Mouse (Mus musculus): ENCODE measurements at regions not wholly inside any gene's neighbourhood (a gene's known extent, or its start where the extent isn't known, plus 50 kb on each side); places are given as distances from the start of the nearest gene placed in this dataset.
"Not testable (repeated sequence)": the region's sequence is repeated elsewhere in the genome, so short reads cannot be mapped to it uniquely, and the experiment has no call there.

DNA sequence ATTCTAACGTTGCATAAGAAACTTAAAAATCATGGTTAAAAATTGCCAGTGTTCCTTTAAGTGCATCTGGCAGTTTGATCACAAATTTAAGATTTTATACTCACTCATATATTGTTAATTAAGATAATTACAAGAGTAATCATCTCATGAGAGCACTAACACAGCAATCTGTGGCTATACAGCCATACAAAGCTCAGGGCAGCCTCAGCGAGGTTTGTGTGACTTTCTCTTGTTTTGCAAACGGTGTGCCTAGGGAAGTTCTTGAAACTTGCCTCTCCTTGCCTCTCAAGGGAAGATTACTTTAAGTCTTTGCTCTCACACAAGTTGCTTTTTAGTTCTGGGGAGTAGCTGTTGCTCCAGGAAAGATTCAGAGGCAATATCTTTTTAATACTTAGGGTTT, 58.1 kb upstream of the Slc1a4 start:
- no peak for DNase-seq (ENCODE audit: low read depth, low spot score)

DNA sequence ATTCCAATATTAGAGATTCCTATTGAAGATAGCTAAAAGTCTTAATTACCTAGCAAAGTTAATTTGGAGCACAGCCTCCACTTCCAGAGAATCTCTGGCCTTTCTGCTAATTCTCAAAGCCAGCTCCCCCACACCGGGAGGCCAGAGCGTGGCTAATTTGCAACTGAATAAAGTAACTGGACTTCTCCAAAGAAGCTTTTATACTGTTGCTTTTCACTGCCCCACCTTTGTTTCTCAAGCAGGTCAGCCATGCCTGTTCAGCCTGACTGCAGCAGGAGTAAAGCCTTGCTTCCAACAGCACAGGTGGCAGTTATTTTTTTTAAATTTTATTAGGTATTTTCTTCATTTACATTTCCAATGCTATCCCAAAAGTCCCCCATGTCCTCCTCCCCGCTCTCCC, 60.8 kb upstream of the Slc1a4 start:
- DNase-seq (ENCODE audit: low read depth, low spot score): not testable (repeated sequence)

DNA sequence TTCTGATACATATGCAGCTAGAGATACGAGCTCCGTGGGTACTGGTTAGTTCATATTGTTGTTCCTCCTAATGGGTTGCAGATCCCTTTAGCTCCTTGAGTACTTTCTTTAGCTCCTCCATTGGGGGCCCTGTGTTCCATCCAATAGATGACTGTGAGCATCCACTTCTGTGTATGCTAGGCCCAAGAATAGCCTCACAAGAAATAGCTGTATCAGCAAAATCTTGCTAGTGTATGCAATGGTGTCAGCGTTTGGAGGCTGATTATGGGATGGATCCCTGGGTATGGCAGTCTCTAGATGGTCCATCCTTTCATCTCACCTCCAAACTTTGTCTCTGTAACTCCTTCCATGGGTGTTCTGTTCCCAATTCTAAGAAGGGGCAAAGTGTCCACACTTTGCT, 61.3 kb upstream of the Slc1a4 start:
- DNase-seq (ENCODE audit: low read depth, low spot score): not testable (repeated sequence)

DNA sequence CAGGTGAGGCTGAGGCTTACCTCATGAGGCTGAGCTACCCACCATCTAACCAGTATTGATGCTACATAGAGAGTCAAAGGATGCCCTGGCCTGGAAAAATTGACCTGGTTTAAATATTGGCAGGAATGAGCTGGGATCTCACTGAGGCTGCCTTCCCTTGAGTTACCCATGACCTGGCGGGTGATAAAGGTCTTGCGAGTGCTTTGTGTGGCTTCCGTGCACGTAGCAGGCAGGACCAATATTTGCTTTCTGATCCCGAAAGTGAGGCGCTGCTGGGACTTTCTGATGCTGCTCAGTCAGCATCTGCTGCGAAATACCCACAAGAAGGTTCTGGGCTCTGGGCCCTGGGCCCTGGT, 63.3 kb upstream of the Slc1a4 start:
- DNase-seq (ENCODE audit: low read depth, low spot score): no peak

DNA sequence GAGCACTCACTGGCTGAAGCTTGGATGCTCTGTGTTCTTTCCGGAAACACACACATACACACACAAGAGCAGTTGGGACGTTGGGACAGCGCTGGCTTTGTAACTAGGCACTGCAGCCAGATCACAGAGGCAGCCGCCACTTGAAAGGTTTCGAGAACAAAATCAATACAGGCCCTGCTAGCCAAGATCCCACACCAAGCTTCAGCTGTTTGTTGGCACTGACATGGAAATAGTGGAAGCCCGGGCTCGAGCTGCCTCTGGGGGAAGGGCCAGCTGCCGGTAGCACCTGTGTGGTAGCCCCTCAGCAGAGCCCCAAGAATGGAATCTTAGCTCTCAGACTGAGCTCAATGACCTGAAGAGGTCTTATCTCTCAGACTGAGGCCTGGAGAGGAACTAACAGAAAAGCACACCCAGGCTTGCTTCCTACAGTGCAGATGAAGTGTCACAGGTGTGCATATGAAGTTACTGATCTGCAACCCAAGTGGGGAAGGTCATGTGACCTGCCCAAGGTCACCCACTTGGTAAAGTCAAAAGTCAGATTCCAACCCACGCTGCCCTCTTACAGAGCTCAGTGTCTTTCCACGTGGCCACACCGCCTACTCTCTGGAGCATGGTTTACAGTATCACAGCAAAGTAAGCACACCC, 63.8 kb upstream of the Slc1a4 start:
- DNase-seq (ENCODE audit: low read depth, low spot score): no peak

DNA sequence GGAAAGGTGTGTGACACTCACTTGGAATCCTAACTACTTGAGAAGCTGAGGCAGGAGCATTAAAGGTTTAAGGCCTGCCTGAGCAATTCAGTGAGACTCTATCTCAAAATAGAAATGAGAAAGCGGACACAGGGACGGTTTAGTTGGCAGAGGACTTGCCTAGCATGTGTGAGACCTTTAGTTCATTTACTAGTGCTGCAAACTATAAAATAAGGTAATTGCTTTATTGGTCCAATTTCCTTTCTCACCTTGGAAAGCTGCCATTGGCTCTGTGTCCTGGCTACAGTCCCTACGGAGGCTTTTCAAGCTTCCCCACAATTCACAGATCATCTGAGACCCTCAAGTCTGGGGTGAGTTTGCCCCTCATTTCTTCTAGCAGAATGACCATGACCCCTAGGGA, 64.4 kb upstream of the Slc1a4 start:
- no peak for DNase-seq (ENCODE audit: low read depth, low spot score)

DNA sequence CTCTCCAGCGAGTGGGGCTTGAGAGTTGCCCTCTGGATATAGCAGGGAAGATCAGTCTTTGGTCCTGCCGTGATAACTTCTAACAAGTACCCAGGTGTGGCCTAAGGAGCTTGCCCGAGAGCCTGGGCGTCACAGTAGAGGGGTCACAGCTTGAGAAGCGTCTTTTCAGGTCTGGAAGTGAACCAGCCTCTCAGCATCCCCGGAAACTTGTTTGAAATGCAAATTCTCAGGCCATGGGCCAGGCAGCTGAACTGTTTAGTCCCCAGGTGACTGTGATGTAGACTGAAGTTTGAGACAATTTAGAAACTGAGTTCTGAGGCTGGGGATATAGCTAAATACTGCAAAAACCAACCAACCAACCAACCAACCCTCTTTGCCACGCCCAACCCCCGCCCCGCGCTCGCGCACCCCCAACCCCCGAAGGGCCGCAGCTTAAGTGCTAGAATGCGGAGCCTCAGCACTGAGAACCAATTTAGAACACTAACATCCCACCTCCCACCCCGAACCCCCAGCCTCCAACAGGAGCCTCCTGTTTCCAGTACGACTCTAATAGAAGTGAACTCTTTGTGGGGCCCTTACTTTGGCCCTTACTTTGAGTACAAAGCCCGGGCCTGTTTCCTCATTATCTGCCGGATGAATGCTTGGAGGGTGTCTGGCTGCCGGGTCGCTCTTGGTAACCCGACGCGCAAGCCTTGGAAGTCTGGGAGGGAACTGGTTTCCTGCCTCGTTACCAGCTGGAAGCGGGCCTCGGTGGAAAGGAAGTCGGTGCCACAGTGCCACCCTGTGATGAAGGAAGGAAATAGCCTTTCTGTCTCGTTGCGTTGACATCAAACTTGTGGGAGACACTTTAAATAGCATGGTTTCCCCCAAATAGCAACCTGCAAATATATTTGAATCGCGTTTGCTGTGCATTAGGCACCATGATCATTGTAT, 68.1 kb upstream of the Slc1a4 start:
- DNase-seq (ENCODE audit: low read depth, low spot score): peak; percentile 91

DNA sequence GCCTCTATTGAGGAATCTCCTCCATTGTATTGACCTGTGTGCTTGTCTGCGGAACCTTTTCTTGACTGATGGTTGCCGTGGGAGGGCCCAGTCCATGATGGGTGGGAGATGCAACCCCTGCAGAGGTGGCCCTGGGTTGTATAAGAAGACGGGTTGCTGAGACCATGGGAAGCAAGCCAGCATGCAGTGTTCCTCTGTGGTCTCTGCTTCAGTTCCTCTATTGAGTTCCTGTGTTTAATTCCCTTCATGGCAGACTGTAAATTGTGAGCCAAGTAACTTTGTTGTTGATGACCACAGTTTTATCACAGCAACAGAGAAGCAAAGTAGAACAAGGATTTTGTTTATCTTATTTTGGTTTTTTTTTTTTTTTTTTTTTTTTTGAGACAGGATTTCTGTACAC, 70.9 kb upstream of the Slc1a4 start:
- no peak for DNase-seq (ENCODE audit: low read depth, low spot score)

DNA sequence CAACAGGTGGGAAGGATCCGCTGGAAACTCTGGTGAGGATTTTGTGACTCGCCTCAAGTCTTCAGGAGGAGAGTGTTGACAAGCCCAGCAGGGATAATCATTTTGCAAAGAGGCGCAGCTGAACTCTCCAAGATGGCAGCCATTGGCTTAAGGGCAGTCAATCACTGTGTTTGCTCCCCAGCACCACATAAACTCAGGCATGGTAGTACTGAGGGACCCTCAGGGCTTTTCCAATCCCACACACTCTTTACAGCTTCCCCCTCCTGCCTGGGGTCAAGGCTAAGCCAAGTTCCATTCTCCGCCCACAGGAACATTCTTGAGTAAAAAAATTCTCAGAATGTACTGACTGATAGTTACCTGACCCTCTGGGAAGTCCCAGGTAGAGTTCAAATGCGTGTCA, 72.0 kb upstream of the Slc1a4 start:
- DNase-seq (ENCODE audit: low read depth, low spot score): no peak

DNA sequence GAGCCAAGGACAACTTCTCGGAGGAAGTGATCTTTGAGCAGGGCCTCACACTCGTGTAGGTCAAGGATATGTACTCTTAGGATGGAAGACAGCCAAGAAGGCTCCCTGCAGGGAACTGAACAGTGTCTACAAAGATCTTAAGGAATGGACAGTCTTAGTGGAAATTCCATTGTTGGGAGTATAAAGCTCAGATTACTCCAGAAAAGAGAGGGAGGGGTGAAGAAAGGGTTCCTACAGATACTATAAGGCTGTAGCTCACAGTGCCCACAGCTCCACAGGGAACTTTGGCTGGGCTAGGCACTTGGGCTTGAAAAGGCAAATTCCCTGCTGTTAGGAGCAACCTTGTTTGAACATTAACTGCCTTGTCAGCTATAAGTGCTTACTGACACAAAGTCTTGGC, 85.6 kb upstream of the Slc1a4 start:
- DNase-seq (ENCODE audit: low read depth, low spot score): no peak

DNA sequence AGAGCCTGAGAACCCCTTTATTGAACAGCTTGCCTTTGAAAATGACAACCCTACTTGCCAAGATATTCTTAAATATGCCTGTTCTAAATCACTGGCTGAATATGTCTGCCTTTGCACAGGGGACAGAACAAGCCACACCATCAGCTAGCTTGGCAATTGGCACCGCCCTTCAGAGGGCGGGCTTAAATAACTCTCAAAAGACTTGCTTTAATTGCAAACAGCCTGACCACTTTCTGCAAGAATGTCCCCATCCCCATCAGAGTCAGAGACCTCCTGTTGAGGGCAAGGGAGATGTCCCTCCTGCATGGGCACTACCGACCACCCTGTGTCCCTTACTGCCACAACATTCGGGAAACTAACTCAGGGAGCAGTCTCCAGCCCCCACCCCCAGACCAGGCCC, 88.4 kb upstream of the Slc1a4 start:
- DNase-seq (ENCODE audit: low read depth, low spot score): no peak

DNA sequence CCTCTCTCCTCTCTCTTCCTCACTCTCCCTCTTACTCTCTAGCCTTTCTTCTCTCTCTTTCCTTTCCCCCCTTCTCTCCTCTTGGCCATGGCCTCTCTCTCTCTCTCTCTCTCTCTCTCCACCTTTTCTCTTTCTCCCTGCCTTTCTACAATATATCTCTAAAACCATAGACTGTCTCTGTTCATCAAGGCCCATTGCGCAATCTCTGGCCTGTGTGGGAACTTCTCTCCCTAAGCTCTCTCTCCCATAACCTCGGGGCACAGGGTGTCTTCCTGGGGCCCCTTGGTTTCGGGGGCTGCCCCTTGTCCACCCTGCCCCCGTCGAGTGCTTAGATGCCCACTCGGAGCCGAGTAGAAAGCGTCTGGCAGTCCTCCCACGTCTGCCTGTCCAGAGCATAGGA, 103.5 kb upstream of the Slc1a4 start:
- DNase-seq (ENCODE audit: low read depth, low spot score): no peak

DNA sequence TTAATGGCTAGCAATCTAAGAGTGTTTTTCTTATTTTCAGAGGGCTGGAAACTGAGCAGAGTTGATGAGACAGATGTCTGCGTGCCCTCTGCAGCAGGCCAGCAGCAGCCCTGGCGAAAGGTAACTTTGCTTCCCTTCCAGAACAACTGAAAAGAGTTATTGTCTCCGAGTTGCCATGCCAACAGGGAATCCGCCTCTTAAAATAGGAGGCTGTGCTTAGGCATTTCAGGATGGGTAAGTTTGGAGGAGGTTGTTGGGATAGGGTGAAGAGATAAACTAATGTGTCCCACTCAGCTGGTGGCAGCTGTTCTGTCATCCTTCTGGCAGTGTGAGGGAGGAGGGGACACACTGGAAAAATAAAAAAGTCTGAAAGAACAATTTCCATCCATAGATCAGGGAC, 100.6 kb upstream of the Sertad2 start:
- no peak for DNase-seq (ENCODE audit: low read depth, low spot score)

DNA sequence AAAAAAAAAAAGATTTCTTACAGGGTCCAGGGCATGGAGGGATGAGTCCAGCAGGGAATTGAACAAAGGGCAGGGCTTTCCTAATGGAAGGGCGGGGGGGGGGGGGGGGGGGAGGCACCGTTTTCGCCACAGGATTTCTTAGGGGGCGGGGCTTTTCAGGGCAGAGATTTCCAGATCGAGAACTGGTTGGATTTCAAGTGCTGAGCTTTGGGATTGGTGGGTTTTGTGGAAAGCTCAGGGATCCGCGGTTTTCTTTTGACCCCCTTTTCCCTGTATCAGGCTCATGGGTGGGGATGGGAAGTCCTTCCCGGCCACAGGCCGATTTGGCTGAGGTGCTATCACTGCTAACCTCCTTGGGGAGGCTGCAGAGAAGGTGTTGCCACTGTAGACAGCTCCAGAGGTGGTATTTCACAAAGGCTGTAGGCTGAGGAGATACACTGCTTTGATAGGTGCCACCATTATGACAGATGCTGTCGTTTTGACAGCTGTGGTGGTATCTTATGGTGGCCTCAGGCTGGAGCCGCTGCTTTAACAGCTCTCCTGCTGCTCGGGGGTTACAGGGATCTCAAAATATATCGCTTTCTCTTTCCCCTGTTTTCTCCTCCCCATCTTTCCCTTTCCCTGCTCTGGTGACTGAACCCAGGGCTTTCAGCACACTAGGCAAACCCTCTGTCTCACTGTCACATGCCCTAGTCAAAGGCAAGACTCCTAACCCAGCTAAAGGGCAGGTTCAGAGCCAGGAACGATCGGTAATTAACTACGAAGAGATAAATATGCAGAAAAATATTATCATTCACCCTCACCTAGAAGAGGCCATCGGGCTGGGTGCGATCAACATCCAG, 97.8 kb upstream of the Sertad2 start:
- DNase-seq (ENCODE audit: low read depth, low spot score): peak; percentile 32

DNA sequence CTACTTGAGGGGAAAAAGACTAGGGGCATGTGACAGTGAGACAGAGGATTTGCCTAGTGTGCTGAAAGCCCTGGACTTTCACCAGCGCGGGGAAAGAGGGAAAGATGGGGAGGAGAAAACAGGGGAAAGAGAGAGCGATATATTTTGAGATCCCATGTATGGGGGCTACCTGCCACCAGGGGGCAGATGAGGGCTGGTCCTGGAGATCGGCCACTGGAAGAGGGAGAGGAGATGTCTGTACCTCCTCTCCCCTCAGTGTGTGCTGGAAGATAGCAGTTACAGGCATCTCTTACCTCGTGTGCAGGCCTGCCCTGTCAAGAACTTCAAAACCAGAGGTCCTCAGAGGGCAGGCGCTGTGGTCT, 97.2 kb upstream of the Sertad2 start:
- peak; percentile 89 for DNase-seq (ENCODE audit: low read depth, low spot score)

DNA sequence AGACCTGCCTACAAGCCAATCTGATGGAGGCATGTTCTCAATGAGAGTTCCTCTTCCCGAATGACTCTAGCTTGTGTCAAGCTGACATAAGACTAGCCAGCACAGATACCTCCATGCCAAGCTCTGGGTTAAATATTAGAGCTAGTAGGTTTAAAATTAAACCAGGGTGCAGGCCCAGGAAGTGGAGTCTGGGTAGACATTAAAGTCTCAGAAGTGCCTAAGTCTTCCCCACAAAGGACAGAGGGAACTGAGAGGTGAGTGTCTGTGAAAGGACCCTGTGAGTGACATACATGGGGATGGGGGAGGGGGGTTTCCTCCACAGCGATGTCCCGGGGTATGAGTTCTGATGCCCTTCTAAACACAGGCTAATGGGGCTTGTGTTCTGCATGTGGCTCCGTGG, 90.2 kb upstream of the Sertad2 start:
- no peak for DNase-seq (ENCODE audit: low read depth, low spot score)

DNA sequence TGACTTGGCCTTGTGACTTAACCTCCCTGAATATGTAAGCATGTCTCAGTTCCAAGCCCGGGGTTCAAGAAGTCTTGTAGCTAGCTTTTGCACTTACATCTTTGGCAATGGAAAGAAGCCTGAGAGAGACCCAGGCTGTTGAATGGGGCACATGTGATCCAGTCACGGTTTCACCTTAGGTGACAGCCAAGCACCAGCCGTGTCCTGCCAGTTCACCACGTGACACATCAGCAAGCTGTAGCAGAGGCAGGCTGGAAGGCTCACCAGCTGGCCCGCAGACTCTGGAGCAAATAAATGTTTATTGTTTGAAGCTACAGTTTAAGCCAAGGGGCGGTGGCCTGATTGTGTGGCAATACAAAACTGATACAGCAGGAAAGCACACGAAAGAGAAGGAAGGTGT, 89.3 kb upstream of the Sertad2 start:
- DNase-seq (ENCODE audit: low read depth, low spot score): no peak

DNA sequence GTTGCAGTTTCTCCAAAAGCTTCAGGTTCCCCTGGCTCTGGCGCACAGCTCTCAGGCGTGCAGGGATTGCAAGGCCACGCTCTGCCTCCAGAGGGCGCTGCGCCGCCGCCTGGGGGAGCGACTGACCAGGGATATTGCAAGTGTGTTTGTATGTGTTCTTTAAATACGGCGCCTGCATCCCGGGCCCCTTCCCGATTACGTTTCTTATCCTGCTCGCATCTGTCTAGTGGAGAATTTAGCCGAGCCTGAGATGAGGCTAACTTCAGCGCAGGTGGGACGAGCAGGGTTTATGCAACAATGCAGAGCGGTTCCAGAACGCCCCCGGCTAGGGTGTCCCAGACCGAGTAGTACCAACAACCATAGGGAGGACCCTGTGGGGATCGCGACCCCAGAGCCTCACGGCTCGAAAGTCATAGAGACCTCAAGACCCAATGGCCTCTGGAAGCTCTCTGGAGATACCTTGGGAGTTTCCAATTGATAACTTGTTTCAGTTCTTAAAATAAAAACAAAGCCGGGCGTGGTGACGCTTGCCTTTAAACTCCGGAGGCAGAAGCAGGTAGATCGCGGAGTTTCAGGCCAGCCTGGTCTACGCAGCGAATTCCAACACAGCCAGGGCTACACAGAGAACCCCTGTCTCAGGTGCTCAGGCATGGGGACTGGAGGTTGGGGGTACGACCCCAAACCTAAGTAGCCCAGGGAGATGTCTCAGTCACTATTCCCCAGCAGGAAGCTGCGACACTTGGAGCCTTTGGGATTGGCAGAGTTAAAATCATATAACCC, 87.8 kb upstream of the Sertad2 start:
- DNase-seq (ENCODE audit: low read depth, low spot score): peak; percentile 84

DNA sequence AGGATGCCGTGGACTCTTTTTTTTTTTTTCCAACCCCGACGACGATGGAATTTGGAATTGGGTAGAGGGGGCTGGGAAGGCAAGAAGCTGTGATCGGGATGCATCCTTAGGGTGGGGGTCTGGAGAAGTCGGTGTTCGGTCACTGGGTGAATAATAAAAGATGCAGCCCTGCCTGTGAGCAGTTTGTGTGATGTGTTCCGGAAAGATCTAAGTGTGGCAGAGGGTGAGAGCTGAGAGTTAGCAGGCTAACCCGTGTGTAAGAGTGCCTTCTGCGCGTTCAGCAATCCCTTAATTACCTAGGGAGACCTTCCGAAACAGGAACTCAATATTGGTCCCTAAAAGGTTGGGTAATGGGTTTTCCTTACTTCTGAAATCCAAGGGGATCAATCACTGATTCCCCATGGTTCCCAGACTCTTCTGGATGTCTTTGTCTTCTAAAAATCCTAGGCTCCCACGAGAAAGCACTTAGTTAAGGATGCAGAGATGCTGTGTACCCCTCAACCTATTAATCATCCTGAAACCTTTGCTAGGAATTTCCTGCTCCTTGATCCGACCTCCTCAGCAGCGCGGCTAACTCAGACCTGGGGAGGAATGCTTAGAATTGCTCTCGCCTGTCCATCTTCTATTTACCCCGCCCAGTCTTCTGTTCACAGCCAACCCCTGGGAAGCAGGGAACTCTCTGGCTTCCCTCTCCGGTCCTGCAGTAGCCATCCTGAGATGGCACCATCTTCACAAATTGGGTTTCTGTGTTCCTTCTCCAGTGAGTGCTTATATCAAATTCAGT, 87.0 kb upstream of the Sertad2 start:
- no peak for DNase-seq (ENCODE audit: low read depth, low spot score)

DNA sequence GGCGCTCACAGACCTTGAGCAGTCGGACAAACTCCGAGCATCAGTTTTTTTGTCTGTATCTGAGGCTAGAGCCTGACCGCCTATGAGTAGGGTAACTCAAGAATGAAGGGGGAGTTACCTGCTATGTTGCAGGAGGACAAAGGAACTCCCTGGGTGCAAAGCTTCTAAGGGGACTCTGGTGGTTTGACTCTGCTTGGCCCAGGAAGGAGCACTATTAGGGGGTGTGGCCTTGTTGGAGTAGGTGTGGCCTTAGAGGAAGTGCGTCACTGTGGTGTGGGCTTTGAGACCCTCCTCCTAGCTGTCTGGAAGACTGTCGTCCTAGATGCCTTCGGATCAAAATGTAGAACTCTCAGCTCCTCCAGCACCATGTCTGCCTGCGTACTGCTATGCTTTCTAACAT, 83.9 kb upstream of the Sertad2 start:
- DNase-seq (ENCODE audit: low read depth, low spot score): no peak

DNA sequence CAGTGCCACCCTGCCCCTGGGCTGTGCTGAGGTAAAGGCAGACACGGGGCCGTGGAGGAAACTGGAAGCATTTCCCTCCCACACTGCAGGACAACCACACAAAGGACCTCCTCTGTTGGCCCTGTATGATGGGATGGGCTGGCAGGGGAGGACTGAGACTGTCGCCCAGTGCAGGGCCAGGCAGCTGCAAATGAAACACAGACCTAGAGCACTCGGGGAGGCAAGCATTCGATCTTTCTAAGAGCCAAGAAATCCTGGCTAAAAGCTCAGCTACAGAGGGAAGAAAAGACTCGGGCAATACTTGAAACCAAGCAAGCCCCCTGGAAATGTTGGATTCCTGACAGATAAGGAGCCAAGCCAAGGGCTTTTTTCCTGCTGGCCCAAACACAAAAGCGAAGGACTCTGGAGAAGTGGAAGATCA, 82.5 kb upstream of the Sertad2 start:
- no peak for DNase-seq (ENCODE audit: low read depth, low spot score)
